Mouse (Mus musculus): ENCODE results near the gene Dynlt1a.
"Not testable (repeated sequence)": the region's sequence is repeated elsewhere in the genome, so short reads cannot be mapped to it uniquely, and the experiment has no call there.

GRCm38 (mm10) chr17:6304891-6305290 lies 12.4 kb downstream of the Dynlt1a start:
- TF ChIP-seq CTCF (IDR thresholded peaks at IDR 0.05; ENCODE audit: borderline replicate concordance, insufficient read depth, low read length); POLR2A (IDR thresholded peaks at IDR 0.05; ENCODE audit: low read depth, low read length): not testable (repeated sequence)

Measured in embryonic fibroblast, embryonic 13.5 days (primary cell).